Mouse (Mus musculus): Measurements from ENCODE around the gene Ptger4.
"Not testable (repeated sequence)": the region's sequence is repeated elsewhere in the genome, so short reads cannot be mapped to it uniquely, and the experiment has no call there.

Gene Ptger4

DNA sequence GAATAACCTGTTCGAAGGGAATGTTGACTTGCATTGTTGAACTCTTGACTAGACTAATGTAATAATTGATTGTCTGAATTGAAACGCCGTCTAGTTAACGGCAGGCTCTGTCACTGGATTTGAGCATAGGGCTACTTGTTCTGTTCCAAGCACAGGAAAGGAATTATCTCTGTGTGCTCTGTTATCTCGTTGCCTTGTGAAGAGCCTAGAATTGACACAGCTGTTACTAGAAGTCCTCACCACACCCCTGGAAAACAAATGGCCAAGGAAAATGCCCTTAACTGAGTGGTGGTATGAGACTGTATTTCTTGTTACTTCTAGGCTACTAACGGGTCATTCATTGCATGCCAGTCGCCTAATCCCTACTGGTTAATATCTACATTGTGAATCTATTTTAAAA, 5.9 kb downstream of the Ptger4 start:
- no peak for DNase-seq (ENCODE audit: low spot score)

DNA sequence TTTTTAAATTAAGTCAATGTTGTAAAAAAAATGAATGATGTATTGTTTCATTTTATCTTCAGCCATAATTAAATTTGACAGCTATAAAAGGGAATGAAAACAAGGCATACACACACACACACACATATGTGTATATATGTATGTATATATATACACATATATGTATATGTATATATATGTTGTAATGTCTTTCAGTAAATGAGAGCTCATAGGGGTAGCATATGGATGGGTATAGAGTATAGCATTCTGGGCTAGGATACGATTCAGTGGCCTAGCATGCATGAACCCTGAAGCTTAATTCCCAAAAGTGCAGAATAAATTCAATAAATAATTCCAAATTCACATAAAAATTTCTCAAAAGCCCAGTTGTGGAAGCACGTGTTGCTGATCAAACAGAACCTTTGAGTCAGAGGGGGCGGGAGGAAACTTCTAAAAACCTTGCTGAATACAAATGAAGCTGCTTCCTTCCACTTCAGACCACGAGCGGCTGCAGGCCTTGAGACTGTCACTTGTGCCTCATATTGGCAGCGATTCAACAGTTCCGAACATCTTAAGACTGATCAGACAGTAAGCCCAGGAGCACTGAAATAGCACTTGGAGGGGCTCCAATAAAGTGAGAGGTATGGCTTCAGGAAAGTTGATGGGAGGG, 6.9 kb downstream of the Ptger4 start:
- no peak for DNase-seq (ENCODE audit: low spot score)

DNA sequence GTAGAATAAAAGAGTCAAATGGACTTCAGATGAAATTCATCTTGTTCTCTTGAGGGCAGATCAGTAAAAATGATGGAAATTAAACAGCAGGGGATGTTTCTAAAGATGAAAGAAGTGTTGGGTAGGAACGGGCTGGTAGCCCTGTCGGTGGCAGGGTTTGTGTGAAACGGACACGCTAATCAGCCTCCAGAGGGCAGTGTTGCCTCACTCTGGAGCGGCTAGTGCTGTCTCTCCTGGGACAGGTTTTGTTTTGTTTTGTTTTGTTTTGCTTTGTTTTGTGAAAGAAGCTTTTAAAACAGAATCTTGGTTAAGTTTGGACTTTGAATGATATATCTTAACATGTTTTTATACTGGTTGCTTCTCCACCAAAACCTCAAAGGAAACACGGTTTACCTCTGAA, 7.4 kb downstream of the Ptger4 start:
- peak; percentile 86 for DNase-seq (ENCODE audit: low spot score)

- no peak for DNase-seq (ENCODE audit: low spot score)
These were observed 8.5 kb downstream of the Ptger4 start for GRCm38 (mm10) chr15:5235527-5235926.

DNA sequence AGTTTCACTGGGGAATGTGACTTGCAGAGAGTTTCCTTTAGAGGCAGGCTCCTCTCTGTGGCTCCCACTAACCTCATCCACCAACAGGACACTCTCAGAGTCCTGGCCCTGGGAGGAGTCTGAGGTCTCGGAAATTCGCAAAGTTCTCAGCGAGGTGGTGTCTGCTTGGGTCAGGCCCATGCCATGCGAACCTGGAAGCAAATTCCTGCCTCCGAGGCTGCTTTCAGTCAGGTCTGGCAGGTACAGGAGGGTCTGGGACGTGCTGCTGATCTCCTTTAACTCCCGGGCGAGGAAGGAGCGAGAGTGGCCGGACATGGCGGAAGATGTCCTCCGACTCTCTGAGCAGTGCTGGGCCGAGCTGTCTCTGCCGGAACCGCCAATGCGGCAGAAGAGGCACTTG, 9.3 kb downstream of the Ptger4 start:
- DNase-seq (ENCODE audit: low spot score) = no peak

DNA sequence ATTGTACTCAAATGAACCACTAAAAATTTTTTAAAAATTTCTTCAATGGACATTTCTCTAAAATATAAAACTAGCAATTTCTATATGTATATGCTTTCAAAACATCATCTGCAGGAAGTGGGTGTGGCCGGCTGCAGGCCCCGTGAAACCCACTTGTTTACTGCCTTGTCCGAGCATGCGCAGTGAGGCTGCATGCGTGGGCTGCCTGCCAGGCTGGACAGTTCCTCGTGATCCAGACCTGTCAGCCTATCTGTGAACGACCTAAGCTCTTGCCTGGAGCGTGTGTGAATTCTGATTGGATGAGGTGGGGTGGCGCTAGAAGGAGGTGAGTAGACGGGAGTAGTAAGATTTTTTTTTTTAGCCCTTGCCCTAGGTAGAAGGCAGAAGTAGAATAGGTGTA, 13.2 kb downstream of the Ptger4 start:
- not testable (repeated sequence) for DNase-seq (ENCODE audit: low spot score)

GRCm38 (mm10) chr15:5220491-5220890, 23.5 kb downstream of the Ptger4 start:
- no peak for DNase-seq (ENCODE audit: low spot score)

DNA sequence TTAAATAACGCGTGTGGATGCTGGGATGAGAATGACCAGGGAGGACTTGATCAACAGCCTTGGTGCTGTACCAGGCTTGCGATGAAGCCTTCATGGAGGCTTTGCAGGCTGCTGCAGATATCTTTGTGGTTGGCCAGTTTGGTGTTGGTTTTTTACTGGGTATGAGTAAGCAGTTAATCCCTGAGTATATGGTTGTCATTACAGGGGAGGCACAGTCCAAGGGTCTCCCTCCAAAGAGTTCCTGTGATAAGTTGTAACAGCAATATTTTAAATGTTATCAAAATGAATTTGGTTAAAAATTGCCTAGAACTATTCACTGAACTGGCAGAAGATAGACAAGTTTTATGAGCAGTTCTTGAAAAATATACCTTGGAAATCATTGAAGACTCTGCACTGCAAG, 34.9 kb downstream of the Ptger4 start:
- no peak for DNase-seq (ENCODE audit: low spot score)

DNA sequence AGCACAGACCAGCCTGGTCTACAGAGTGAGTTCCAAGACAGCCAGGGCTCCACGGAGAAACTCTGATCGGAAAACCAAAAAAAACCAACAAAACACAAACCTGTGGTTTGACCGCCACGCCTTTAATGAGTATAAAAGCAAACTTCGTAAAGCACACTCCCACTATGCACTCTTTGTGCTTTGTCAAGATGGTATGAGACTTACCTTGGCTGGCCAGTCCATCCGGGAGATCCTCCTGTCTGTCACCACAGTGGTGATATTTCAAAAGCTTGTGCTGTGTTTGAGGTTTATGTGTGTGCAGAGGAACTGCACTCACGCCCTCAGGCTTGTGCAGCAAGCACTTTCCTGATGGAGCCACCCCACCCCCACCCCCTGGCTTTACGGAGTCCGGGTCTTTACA, 38.8 kb downstream of the Ptger4 start:
- DNase-seq (ENCODE audit: low spot score) = no peak

GRCm38 (mm10) chr15:5196691-5197090, 47.3 kb downstream of the Ptger4 start:
- DNase-seq (ENCODE audit: low spot score) = no peak

GRCm38 (mm10) chr15:5195987-5196514, 47.9 kb downstream of the Ptger4 start:
- no peak for DNase-seq (ENCODE audit: low spot score)

- no peak for DNase-seq (ENCODE audit: low spot score)
These were observed 49.1 kb downstream of the Ptger4 start for GRCm38 (mm10) chr15:5194931-5195330.

DNA sequence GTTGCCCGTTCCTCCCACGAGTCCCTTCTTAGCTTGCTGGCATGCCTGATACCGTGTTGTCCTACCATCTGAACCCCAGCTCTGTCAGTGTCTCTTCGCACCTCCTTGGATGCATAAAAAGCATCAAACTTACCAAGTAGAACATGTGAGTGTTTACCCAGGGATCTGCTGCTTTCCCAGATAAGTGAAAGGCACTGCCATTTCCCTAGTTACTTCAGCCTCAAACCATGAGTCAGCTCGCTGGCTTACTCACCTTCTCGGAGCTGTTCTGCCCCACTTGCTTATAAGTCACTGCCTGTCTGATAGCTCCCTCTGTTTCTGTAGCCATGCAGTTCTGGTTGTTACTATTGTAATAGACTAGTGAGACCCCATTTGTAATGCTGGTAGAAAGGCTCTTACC, 49.5 kb downstream of the Ptger4 start:
- no peak for DNase-seq (ENCODE audit: low spot score)

GRCm38 (mm10) chr15:5193833-5194232, 50.2 kb downstream of the Ptger4 start:
- peak; percentile 20 for DNase-seq (ENCODE audit: low spot score)

DNA sequence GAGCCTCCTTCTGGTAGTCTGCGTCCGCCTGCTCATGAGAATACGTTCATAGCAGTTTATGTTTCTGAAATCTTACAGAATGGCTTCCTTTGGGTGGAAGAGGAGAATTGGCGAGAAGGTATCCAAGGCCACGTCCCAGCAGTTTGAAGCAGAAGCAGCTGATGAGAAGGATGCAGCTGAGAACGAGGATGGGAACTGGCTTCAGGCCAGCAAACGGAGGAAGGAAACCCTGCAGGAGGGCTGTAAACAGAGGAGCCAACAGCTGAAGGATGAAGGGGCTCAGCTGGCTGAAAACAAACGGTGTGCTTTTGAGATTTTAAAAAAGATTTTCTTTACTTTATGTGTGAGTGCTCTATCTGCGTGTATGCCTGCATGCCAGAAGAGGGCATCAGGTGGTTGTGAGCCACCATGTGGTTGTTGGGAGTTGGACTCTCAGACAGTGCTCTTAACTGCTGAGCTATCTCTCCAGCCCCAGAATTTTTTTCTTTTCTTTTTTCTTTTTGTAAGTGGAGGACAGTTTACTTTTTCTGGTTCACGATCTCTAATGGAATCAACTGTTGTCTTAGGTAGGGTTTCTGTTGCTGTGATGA, 54.4 kb downstream of the Ptger4 start:
- no peak for DNase-seq (ENCODE audit: low spot score)

- DNase-seq (ENCODE audit: low spot score) = no peak
These were observed 56.0 kb downstream of the Ptger4 start for GRCm38 (mm10) chr15:5188029-5188428.

- DNase-seq (ENCODE audit: low spot score) = no peak
These were observed 56.9 kb downstream of the Ptger4 start for GRCm38 (mm10) chr15:5187116-5187515.

DNA sequence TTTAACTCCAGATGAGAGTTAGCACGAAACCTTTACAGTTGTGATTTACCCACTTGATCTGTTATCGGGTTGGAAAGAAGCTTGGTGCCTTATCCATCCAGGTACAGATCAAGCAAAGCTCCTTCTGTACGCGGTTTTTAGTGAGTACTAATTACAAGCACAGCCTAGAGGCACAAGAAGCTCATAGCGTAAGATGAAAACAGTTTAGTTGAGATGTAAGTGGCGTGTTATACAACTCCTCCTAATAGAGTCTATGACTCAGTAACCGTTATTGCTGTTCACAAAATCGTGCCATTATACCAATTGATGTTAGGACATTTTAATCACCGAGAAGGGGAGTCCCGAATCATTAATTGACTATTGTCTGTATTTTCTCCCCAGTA, 57.7 kb downstream of the Ptger4 start:
- peak; percentile 13 for DNase-seq (ENCODE audit: low spot score)

- peak; percentile 79 for DNase-seq (ENCODE audit: low spot score)
These were observed 58.4 kb downstream of the Ptger4 start, which contains the start of gene Ttc33 for GRCm38 (mm10) chr15:5185366-5186292. TSS of gene Ttc33 (plus strand) at chr15:5185525.

DNA sequence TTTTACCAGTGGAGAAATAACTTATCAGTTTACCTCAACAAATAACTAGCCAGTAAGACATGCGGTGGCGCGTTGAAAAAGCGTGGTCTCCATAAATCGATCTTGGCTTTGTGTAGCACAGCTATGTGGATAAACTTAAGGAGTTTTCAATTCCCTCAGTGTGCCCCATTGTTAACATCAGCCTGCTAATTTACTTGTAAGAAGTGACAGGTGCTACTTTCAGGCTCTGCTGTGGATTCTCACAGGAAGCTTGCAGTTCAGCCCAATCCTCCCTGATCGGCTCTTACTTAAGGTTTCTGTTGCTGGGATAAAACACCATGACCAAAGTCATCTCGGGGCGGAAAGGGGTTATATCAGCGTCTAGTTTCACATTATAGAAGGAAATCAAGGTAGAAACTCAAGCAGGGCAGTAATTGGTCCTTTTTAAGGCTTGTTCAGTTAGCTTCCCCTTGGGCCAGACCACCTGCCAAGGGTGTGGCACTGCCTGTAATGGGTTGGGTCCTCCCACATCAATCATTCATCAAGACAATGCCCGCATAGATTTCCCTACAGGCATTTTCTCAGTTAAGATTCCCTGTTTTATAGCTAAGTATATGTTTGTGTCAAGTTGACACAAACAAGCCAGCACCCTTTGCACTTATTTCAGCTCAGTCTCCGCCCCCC, 59.2 kb downstream of the Ptger4 start:
- no peak for DNase-seq (ENCODE audit: low spot score)

DNA sequence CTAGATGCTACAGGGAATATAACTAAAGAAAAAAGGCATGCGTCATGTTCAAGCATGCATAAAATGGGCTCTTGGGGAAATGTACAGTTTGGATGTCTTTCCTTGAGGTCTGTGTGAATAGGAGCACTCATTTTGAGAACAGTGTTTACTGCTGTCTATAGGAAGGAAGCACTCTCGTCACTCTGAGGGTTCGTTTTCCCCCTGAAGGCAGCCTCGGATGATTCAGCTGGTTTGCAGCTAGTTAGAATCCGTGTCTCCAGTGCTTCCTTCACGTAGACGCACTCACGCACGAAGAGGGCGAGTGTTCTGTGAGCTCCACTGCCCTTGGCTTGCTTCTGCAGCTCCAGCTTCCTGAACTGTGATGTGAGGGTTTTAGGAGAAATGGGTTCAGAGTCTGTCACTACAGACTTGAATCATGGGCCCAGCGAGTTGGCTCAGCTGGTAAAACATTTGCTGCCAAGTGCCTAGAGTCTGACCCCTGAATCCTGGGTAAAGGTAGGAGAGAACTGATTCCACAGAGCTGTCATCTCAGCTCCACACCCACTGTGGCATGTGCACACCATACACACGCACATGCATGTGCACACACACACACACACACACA, 70.7 kb downstream of the Ptger4 start:
- DNase-seq (ENCODE audit: low spot score) = no peak
